Mouse (Mus musculus) fat pad, adult 2 months (tissue): ENCODE data around the gene Nanos2.
A peak's percentile ranks its signal among the peaks of the same experiment; 100 is the strongest.

Source experiments
- DNase-seq: peaks from one replicate; pipeline ENCODE4 v3.0.0-alpha.2; 2011; ENCODE audit warnings: low read depth, low spot score; ENCODE audit errors: extremely low read depth

The Nanos2 gene

DNA sequence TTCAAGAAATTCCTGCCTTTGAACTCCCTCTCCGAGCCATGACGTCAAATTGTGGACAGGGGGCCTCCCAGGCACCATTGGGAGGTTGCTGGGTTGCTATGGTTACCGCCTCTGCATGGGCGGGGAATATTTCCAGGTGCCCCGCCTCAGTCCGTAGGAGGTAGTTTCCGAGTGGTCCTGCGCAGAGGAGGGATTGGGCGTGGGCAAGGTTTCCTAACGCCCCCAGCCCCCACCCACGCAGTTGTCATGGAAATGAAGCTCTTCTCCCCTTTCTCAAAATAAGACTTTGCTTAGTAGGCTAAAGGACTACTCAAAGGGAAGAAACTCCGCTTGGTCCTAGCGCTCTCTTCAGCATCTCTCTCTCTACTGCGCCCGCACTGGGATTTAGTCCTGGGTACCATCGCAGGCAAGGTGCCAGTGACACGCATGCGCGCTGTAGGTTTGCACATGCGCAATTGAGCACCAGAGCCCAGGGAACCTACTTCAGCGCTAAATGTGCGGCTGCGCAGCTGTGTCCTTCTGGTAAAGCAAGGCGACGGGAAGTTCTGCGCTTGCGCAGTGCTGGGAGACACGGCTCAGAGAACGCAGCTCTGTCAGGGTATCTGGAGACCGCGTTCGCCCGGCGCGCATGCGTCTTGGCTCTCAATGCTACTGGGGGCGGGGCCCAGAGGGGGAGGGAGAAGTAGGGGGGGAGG is 3.5 kb downstream of the Nanos2 start, which contains the start of gene Mypop:
Gene Mypop, plus strand, starts transcription at position 645 of the 695 bp plus-strand sequence.
- peak; percentile 76 for DNase-seq

DNA sequence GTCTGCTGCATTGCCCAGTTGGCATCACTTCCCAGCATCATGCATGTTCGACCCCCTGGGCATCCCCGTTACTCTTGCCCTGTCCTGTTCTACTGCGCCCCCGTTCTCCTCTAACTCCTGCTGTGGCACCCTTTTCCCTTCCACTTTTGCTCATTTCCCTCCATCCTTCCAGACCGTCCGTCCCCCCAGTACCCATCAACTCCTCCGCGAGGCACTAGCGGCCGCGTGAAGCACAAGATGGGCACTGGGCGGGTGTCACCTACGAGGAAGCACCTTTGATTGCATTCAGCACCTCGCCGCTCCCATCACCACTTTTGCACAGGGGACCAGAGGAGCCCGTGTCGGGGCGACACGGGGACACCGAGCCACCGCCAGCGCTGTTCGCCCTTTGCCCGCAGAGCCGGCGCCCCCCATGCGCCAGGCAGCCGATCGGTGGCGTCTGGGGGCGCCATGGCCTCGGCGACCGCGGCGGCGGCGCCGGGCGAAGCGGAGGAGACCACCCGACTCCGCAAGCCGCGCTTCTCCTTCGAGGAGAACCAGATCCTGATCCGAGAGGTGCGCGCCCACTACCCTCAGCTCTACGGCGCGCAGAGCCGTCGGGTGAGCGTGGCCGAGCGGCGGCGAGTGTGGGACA is 4.6 kb downstream of the Nanos2 start:
- no peak for DNase-seq

DNA sequence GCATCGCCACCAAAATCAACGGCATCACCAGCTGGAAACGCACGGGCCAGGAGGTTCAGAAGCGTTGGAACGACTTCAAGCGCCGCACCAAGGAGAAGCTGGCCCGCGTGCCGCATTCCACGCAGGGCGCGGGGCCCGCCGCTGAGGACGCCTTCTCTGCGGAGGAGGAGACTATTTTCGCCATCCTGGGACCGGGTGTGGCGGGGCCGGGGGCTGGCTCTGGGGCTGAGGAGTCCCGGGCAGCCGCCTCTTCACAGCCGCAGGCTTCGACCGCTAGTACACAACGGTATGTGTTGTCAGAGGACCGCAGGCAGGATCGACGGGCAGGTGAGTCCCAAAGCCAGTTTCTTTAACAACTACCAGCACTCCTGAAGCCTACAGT is 5.1 kb downstream of the Nanos2 start:
- DNase-seq, result no peak

DNA sequence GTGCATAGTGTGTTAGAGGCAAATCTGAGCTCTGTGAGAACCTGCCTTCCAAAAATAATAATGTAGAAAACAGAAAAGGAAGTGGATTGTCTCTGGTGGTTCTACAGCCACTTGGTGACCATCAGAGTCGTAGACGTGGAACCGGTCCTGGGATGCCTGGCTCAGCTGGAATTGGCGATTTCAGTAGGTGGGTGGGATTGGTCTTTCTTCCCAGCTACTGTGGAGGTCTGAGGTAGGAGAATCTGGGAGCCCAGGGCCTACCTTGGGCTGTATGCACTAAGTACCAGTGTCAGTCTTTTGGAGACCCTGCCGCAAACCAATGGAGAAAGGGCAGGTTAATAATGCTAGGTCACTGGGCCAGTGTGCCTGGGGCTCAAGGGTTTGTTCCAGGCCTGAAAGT is 5.8 kb downstream of the Nanos2 start:
- DNase-seq, result no peak

DNA sequence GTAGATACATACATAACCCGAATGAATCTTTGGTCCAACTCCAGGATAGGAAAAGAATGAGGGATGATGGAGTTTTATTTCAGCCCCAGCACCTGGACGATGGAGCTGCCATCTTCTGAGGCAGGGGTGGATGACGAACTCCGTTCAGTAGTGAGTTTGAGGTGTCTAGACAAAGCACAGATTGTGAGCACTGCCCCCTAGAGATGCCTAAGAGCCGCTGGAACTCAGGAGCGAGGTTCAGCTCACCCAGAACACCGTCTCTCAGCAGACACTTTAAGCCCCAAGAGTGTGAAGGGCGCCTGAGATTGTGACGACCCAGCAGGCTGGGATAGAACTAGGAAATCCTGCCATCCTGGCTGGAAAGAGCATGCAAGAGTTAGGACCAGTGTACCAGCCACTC is 11.6 kb downstream of the Nanos2 start:
- no peak for DNase-seq

DNA sequence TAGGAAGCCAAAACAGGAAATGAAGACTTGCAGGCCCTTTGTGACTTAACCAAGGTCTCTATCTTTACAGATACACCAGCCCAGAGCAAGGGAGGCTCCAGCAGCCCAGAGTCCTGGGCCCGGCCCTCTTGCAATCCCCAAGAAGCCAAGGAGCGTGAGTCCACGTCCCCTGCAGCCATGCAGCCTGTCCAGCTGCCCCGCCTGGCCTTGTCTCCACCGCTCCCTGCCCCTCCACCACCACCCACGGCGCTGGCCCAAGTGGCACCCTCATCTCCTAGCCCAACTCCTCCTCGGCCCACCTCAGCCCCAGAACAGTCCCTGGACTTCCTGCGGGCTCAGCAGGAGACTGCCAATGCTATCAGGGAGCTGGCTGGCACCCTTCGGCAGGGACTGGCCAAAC is 13.2 kb downstream of the Nanos2 start:
- DNase-seq, result no peak

DNA sequence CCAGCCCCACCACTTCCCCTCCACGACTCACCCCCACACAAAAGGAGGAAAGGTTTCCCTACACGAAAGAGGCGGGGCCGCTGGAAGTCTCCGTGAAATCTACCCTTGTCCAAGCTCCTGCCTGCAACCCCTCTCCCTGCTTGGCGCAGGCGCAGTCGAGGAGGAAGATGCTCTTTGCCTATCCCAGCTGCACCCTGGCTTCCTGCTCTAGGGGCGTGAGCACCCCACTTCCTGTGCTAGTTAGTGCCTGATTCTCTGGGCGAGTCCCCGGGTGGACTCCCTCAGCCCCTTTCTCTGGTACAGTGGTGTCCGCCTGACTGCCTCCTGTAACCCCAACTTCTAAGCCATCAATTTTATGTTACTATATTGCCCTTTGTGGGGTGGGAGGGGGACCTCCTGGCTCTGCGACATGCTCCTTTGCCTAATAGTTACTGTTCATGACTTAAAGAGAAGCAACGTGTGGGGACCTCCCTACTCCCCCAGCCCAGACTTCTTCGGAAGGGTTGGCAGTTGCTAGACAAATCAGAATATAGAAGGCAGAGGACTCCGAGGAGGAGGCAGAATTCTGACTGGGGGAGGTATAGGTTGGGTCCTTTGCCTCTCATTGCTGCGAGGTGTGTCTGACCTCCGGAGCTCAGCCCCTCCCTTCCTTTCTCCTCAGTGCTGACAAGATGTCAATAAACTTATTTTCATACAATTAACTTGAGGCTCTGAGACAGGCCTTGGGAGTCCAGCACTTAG is 14.0 kb downstream of the Nanos2 start:
- DNase-seq, result no peak

DNA sequence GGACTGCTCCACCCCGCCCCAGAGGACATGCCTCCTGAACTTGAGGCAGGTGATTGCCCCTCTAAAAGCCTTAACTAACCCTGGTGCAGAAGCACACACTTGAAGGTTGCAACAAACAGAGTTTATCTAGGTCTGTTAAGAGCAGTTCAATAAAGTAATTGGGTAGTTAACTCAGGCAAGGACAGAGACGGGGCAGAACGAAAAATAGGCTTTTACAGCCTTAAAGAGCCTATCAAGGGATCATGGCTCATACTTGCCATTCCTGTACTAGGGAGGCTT is 14.5 kb downstream of the Nanos2 start:
- DNase-seq, result no peak

DNA sequence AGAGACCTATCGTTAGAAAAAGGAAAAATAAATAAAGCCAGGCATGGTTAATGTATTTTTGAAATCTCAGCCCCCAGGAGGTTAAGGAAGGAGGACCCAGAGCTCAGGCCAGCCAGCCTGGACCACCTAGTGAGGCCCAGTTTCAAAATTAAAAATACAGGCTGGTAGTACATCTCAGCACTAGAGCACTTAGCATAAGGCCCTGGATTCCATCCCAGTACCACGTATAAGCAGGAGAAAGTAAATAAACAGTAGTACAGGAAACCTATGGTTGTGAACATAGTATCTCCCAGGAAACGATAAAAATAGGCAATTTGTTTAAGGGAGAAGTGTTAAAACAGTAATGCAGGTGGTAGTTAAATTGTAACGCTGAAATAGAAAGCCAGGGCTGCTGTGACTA is 14.9 kb downstream of the Nanos2 start:
- DNase-seq, result no peak

DNA sequence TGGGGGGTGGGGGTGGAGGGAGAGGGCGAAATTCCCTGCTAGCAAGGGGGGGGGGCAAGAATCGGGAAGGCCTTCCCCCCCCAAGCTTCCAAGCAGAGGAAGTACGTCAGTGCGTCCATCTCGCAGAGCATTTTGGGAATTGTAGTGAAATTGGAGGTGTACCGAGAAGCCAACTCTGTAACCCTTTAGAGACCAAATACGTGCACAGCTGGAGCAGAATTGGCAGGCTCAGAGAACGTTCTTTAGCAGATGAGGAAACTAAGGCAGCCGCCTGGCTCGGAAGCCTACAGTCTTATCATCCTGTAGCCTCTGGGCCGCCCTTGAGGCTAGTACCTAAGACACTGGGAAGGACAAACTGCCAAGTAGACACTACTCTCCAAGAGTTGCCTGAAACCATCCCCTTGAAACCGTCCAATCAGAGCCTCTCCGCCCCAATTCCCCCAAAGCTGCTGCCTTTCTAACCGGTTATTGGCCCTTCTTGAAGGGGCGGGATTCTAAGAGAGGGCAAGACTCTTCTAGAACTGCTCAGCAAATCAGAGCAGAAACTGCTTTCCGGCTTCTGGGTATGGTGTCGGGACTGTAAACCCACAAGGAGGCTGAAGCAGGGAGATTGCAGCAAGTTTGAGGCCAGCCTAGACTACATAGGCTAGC is 15.8 kb downstream of the Nanos2 start:
- DNase-seq, result peak; percentile 61

DNA sequence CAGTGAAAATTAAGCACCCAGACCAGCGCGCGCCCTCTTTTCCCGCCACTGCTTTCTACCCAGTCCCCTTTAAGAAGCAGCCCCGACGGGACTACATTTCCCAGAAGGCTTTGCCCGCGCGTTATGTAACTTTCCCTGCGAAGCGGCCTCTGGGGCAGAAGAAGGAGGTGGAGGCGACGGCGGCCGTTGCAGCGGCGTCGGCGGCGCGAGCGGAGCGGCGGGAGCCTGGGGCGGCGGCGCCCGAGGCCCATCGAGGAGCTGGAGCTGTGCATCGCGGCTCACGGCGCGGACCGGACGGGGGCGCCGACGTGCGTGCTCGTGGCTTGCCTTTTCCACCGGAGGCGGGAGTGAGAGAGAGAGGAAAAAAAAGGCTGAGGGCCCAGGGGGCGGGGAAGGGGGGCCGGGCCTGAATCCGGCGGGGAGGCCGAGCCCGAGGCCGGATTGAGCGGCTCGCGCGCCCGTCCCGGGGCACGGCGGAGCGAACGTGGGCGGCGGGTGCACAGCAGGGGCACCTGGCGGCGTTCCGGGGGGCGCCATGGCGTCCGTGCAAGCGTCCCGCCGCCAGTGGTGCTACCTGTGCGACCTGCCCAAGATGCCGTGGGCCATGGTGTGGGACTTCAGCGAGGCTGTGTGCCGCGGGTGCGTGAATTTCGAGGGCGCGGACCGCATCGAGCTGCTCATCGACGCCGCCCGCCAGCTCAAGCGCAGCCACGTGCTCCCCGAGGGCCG is 16.9 kb downstream of the Nanos2 start, which contains the start of gene Irf2bp1:
Gene Irf2bp1, plus strand, starts transcription at position 143 of the 729 bp plus-strand sequence.
- peak; percentile 51 for DNase-seq

DNA sequence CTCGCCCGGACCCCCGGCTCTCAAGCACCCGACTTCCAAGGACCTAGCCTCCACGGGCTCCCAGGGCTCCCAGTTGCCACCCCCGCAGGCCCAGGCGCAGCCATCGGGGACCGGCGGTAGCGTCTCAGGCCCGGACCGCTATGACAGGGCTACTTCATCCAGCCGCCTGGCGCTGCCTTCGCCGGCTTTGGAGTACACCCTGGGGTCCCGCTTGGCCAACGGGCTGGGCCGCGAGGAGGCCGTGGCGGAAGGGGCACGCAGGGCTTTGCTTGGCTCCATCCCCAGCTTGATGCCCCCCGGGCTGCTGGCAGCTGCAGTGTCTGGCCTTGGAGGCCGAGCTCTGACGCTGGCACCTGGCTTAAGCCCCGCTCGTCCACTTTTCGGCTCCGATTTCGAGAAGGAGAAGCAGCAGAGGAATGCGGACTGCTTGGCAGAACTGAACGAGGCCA is 17.5 kb downstream of the Nanos2 start:
- no peak for DNase-seq

DNA sequence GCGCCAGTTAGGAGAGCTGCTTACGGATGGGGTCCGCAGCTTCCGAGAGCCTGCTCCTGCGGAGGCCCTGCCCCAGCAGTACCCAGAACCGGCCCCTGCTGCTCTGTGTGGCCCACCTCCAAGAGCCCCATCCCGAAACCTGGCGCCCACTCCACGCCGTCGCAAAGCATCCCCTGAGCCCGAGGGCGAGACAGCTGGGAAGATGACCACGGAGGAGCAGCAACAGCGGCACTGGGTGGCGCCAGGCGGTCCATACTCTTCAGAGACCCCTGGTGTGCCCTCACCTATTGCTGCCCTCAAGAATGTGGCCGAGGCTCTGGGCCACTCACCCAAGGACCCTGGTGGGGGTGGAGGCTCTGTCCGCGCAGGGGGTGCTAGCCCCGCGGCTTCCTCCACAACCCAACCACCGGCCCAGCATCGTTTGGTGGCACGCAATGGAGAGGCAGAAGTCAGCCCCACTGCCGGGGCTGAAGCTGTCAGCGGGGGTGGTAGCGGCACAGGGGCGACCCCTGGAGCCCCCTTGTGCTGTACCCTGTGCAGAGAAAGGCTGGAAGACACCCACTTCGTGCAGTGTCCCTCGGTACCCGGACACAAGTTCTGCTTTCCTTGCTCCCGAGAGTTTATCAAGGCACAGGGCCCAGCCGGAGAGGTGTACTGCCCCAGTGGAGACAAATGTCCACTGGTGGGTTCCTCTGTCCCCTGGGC is 18.4 kb downstream of the Nanos2 start:
- no peak for DNase-seq

DNA sequence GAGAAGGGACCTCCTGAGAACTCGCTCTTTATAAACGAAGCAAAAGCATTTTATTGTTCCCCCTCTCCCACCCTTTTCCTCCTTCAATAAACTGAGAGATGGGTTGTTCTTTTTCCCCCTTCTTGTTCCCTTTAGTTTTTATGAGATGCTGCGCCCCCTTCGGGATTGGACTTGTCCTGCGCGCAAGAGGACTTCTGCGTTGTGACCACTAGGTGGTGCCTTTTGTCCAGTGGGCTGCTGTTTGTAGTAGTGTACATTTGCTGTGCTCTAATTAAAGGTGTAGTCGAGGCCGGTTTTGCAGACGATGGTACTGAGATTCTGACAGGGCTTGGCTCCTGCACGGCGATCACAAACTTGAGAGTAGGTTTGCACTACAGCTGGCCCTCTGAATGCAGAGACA is 19.3 kb downstream of the Nanos2 start:
- peak; percentile 33 for DNase-seq

DNA sequence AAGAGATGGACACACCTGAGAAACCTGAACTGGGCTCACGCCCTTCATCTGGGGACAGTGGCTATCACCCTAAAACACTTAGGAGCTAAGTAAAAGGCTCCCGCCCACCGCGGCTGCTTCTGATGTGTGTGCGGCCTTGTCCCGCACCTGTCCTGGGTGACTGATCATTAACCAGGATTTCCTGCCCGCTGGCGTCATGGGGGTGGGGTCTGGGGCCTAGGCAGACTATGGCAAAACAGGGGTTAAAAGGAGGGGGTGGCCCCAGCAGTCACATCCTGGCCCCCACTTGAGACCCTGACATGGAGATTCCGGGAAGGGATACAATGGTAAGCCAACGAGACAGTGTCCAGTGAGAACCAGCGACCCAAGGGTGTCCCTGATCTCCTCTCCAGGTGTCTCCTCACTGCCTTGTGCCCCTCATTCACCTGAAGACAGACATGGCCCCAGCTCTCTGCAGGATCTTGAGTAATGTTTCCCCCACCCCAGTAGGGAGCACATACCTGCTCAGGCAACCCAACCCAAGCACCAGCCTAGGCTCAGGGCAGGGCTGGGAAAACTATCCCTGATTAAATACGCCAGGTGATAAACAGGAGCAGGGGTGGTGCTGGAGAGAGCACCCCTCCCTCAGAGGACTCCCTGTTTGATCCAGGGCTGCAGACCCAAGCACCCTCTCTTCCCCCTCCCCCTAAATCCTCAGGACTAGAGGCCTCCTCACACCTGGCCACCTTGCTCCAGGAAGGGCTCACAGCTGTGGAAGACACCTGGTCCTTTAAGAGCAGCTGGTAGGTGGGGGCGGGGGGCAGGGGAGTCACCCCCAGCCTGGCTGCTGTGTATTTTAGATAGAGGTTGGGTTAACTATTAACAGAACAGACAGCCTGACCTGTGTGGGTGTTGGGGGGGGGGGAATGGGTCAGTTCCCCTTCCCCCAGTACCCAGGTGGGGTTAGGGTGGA is 20.1 kb downstream of the Nanos2 start:
- no peak for DNase-seq

DNA sequence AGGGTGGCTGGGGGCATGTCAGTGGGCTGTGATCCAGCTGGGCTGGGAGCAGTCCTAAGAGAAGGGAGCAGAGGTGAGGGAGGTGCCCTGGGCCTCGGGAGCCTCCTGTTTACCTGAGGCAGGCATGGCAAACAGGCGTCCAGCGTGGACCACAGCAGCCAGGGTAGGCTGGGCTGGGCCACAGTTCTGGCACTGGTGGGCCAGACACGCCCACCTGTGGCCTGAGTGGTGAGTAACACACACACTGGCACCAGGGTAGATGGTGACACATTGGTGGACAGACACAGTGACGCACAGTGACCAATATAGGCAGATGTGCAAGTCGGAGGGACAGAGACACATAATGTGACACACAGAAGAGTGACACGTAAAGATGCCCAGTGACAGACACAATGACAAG is 23.4 kb downstream of the Nanos2 start:
- no peak for DNase-seq

DNA sequence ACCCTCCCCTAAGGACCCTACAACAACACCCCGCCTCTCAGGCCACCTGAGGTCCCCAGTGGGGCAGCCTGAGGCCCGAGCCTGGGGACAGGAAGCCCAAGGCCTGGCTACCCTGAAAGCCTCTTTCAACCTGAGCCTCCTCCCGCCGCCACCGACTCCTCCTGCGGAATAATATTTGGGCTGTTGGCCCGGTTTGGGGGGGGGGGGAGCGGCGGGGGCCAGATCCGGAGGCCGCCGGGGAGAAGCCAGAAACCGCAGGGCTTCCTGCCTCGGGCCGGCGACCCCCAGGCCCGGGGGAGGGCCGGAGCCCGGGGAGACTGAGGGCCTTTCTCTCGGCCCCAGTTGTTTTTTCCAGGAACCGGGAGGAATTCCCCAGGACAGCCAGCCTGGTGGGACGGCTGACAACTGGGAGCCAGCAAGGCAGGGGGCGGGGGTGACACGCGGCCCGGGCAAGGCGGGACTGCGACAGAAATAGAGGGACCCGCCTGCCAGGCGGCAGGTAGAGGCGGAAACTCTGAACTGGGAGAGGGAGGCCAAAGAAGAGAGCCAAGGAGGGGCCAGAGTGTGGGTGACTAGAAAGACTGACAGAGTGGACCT is 24.9 kb downstream of the Nanos2 start:
- DNase-seq, result no peak

DNA sequence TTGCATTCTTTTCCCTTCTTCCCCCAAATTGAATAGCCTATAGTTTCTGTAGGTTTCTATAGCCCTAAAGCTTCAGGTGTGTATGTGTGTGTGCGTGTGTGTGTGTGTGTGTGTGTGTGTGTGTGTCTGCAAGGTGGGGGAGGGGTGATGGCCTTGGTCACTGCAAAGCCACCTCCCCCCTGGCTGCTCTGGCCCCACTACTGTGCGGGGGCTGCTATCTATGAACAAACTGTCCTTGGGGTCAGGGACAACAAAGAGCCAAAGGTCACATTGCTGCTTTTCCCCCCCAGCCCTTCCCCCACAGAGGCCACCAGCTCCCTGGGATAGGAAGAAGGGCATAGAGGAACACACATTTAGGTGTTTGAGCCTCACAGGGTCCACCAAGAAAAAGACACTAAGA is 25.7 kb downstream of the Nanos2 start:
- no peak for DNase-seq

DNA sequence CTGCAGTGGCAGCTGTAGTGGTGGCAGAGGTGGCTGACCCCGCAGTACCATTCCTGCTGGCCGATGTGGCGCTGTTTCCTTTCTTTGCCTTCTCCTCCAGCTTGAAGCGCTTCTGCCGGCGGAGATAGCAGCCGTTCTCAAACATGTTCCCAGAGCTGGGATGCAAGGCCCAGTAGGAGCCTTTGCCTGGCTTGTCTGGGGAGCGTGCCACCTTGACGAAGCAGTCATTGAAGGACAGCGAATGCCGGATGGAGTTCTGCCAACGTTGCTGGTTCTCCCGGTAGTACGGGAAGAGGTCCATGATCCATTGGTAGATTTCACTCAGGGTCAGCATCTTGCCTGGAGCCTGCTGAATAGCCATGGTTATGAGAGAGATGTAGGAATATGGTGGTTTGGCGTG is 27.3 kb downstream of the Nanos2 start:
- no peak for DNase-seq
